Mouse (Mus musculus) kidney, adult 18-20 months (tissue): ENCODE data around the gene Gm20823.
"Not testable (repeated sequence)": the region's sequence is repeated elsewhere in the genome, so short reads cannot be mapped to it uniquely, and the experiment has no call there.

Experiments used
- DNase-seq: peaks from one replicate; pipeline ENCODE4 v3.0.0; 2021

Gm20823 gene

DNA sequence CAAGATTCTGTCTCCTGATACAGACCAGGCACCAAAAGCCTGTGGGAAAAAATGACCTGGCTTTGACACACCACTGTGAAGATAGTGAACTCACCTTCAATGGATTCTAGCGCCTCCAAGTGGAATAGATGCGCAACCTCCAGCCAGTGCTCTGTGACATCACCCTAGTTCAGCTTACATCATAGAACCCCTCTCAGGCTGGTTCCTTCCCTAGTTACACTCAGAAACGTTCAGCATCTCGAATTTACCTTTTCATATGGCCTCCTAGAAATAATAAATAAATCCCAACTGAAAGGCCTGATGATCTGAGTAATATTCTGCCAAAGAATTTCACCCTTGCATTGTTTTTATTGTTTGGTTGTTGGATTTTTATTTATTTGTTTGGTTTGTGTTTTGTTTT lies at the start of gene Gm20823:
Gene Gm20823, minus strand, starts transcription at position 101 of the 400 bp plus-strand sequence.
- not testable (repeated sequence) for DNase-seq
